Mouse (Mus musculus): ENCODE data around the gene Olfr1389. TPM values are rescaled to one million over a fixed set of nuclear protein-coding genes. Genes with fewer than 3 reads are reported as not detected.

Olfr1389 gene
- polyA plus RNA-seq (2012; rRNA removed): not detected in 2 replicates

DNA sequence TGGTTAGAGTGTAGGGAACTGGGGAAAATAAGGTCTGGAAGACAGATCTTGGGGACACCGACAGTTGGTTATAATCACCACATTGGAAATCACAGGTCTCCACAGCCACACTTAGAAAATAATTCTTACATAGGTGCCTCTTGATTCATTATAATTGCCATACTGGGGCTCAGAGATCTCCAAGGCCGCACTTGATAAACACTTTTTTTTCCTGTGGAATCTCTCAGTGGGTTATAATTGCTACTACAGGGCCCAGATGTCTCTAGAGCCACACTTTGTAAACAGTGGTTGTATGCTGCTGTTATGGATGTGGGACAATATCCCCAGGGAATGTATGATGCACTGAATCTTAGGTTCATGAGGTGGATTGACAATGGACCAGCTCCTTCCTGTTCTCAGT, at the start of gene Olfr1389:
Gene Olfr1389, plus strand, starts transcription at position 301 of the 400 bp plus-strand sequence.

DNA sequence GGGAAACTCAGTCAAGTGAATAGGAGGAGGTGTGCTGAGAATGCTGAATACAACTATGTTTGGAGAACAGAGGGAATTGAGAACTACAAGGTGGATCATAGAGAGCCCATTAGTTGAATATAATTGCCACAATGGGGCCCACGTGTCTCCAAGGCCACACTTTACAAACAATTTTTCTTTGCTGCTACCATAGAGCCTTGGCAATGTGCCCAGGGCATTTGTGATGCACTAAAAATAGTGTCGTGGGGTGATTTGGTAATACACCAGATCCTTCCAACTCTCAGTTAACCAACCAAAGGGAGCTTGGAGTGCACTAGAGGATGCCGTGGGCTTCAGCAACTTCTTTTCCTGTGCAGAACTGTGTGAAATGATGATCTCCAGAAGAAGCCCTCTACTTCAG, 13.5 kb downstream of the Olfr1389 start, which contains the start of gene Olfr1388:
Gene Olfr1388, plus strand, starts transcription at position 214 of the 400 bp plus-strand sequence.

DNA sequence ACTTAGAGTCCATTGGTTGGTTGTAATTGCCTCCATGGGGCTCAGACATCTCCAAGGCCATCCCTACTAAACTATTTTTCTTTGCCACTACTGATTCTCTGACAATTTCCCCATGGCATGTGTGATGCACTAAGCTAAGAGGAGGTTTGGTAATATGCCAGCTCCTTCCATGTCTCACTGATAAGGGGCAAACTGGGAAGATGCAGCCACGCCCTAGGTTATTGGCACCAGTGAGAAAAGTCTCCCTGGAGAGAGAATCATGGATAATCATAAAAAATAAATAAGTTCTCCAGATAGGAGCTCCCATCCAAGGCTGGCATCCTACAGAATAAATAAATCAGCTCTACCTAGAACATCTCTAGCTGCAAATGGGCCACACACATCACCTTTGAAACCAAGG, 32.2 kb downstream of the Olfr1389 start, which contains the start of gene Olfr1387:
Gene Olfr1387, plus strand, starts transcription at position 301 of the 400 bp plus-strand sequence.

DNA sequence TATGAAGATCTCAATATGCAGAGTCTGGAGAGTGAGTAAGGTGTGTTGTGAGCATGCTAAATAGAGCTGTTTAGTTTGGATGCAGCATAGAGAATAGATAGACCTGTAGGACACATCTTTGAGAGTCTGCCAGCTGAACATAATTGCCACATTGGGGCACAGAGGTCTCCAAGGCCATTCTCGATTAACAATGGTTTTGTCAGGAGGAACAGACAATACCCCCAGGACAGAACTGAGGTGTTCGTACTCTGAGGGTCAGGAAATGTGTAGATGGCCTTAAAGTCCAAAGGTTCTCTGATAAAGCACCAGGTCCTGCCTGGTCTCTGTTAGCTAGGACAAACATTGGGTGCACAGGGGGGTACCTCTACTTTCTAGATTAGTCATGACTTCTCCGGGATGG, 41.9 kb downstream of the Olfr1389 start, which contains the start of gene Olfr1386:
Gene Olfr1386, plus strand, starts transcription at position 301 of the 400 bp plus-strand sequence.

Other genes with a start within 250 kb of the Olfr1389 start
- 0.95 and 2.9 TPM in 2 replicates for gene Btnl9, start 235.9 kb upstream of the Olfr1389 start, polyA plus RNA-seq (2012; rRNA removed)
- gene Zfp62, start 219.8 kb upstream of the Olfr1389 start, polyA plus RNA-seq (2012; rRNA removed): 1.7 and 2.2 TPM in 2 replicates
- gene Mgat1, start 178.9 kb upstream of the Olfr1389 start, polyA plus RNA-seq (2012; rRNA removed): 159 and 190 TPM in 2 replicates
- 0.05 and 0.08 TPM in 2 replicates for gene Olfr1393, start 144.8 kb upstream of the Olfr1389 start, polyA plus RNA-seq (2012; rRNA removed)
- gene Olfr1392, start 137.8 kb upstream of the Olfr1389 start, polyA plus RNA-seq (2012; rRNA removed): 0.22 TPM in 1 of 2 replicates, not detected in the other
- not detected in 2 replicates for gene Olfr10, start 118.3 kb upstream of the Olfr1389 start, polyA plus RNA-seq (2012; rRNA removed)
- gene Olfr1391, start 100.3 kb upstream of the Olfr1389 start, polyA plus RNA-seq (2012; rRNA removed): not detected in 2 replicates
- gene Olfr1390, start 87.9 kb upstream of the Olfr1389 start, polyA plus RNA-seq (2012; rRNA removed): not detected in 2 replicates
- gene Olfr1388, start 13.6 kb downstream of the Olfr1389 start, polyA plus RNA-seq (2012; rRNA removed): 0.10 and 0.26 TPM in 2 replicates
- gene Olfr1387, start 32.3 kb downstream of the Olfr1389 start, polyA plus RNA-seq (2012; rRNA removed): not detected in 2 replicates
- not detected in 2 replicates for gene Olfr1386, start 42.0 kb downstream of the Olfr1389 start, polyA plus RNA-seq (2012; rRNA removed)
- not detected in 2 replicates for gene Olfr1385, start 66.0 kb downstream of the Olfr1389 start, polyA plus RNA-seq (2012; rRNA removed)
- not detected in 2 replicates for gene Olfr1384, start 83.7 kb downstream of the Olfr1389 start, polyA plus RNA-seq (2012; rRNA removed)
- gene Olfr1383, start 96.6 kb downstream of the Olfr1389 start, polyA plus RNA-seq (2012; rRNA removed): not detected in 2 replicates
- not detected in 2 replicates for gene Olfr1382, start 105.2 kb downstream of the Olfr1389 start, polyA plus RNA-seq (2012; rRNA removed)
- gene Olfr1381, start 120.4 kb downstream of the Olfr1389 start, polyA plus RNA-seq (2012; rRNA removed): not detected in 2 replicates
- gene Olfr1380, start 133.8 kb downstream of the Olfr1389 start, polyA plus RNA-seq (2012; rRNA removed): not detected in 2 replicates
- 7.7 and 9.2 TPM in 2 replicates for gene Flt4, start 186.2 kb downstream of the Olfr1389 start, polyA plus RNA-seq (2012; rRNA removed)
- 0.73 and 0.74 TPM in 2 replicates for gene Scgb3a1, start 240.5 kb downstream of the Olfr1389 start, polyA plus RNA-seq (2012; rRNA removed)